ENCODE assay signal across 12 mouse cellular contexts in genomic region chr14:33797551-33798303, GRCm38 (mm10).
DNase-seq lines count a peak whose midpoint lies in the region; ATAC-seq and TF ChIP-seq lines count a peak whose summit lies in the region.
"Had no signal": no experiment of that assay in that cellular context is flagged by ENCODE, and none has a peak within 500 bp of the region (broad histone marks: within the 10 kb centered on the region; RNA-seq: fewer than 3 reads in every experiment).

No protein-coding gene starts in this region.

- TF ChIP-seq CTCF in brain, embryonic 14.5 days (IDR thresholded peaks at IDR 0.05; ENCODE audit: borderline replicate concordance, extremely low read depth, insufficient read depth, insufficient read length) = no peak

- DNase-seq in hindbrain, embryonic 11.5 days (ENCODE audit: low spot score) = peak; percentile 16
- DNase-seq in brain, embryonic 14.5 days (ENCODE audit: low read depth) = peak; percentile 71
- peak; percentile 31 for DNase-seq in mesoderm, embryonic 11.5 days (ENCODE audit: low read depth, low spot score)
- no peak for DNase-seq in kidney, postnatal 10 days
- no peak for DNase-seq in heart, postnatal 4 days
- DNase-seq: gastrocnemius, postnatal 14 days; kidney, adult 9 months; layer of hippocampus, postnatal 36 days had no signal

- H3K9ac ChIP-seq in hindbrain, embryonic 11.5 days (ENCODE audit: low read depth, low read length) = no peak overlapping the region
- no peak overlapping the region for H3K9ac ChIP-seq in hindbrain, embryonic 12.5 days
- H3K9ac ChIP-seq in forebrain, embryonic 16.5 days (replicated peaks; ENCODE audit: low read depth, low read length) = no peak overlapping the region
- no peak overlapping the region for H3K9ac ChIP-seq in kidney, embryonic 14.5 days (ENCODE audit: low read depth, low read length)
- H3K9ac ChIP-seq: heart, embryonic 15.5 days had no signal

- no peak overlapping the region for H3K27ac ChIP-seq in hindbrain, embryonic 11.5 days (ENCODE audit: low read depth, low read length)
- H3K27ac ChIP-seq in hindbrain, embryonic 12.5 days = no peak overlapping the region
- H3K27ac ChIP-seq in forebrain, embryonic 16.5 days (ENCODE audit: low read length) = no peak overlapping the region
- no peak overlapping the region; the same call in 1 of the 2 replicates for H3K27ac ChIP-seq in kidney, embryonic 14.5 days (ENCODE audit: low read depth, low read length)
- H3K27ac ChIP-seq: heart, embryonic 15.5 days had no signal

- 71% methylated on average over 15 of the region's 15 CpGs for WGBS in hindbrain, embryonic 11.5 days
- 63% methylated on average over 15 of the region's 15 CpGs for WGBS in hindbrain, embryonic 12.5 days
- 35% methylated on average over 15 of the region's 15 CpGs for WGBS in forebrain, embryonic 16.5 days
- 73% methylated on average over 15 of the region's 15 CpGs for whole genome bisulfite sequencing in kidney, embryonic 14.5 days

- H3K9me3 ChIP-seq in hindbrain, embryonic 11.5 days (ENCODE audit: control insufficient read depth, low read length) = no peaks in the 10 kb centered on the region
- H3K9me3 ChIP-seq in hindbrain, embryonic 12.5 days (replicated peaks) = no peaks in the 10 kb centered on the region
- H3K9me3 ChIP-seq in forebrain, embryonic 16.5 days (ENCODE audit: control insufficient read depth, low read length) = no peaks in the 10 kb centered on the region
- no peaks in the 10 kb centered on the region for H3K9me3 ChIP-seq in kidney, embryonic 14.5 days (ENCODE audit: control insufficient read depth, low read length)
- H3K9me3 ChIP-seq: heart, embryonic 15.5 days had no signal

- H3K4me1 ChIP-seq in hindbrain, embryonic 11.5 days (replicated peaks; ENCODE audit: control insufficient read depth, insufficient read depth, low read length) = no peaks in the 10 kb centered on the region
- 0 out of 2 replicates have a peak, but pooled peaks cover 2% of the 10 kb centered on the region for H3K4me1 ChIP-seq in hindbrain, embryonic 12.5 days
- peaks cover 2% of the 10 kb centered on the region; the same call in 1 of the 2 replicates for H3K4me1 ChIP-seq in forebrain, embryonic 16.5 days (replicated peaks; ENCODE audit: control insufficient read depth, insufficient read depth, low read length)
- no peaks in the 10 kb centered on the region for H3K4me1 ChIP-seq in kidney, embryonic 14.5 days (ENCODE audit: control insufficient read depth, insufficient read depth, low read length)
- H3K4me1 ChIP-seq: heart, embryonic 15.5 days had no signal

- ATAC-seq in hindbrain, embryonic 11.5 days (ENCODE audit: low FRiP score) = no peak
- no peak for ATAC-seq in hindbrain, embryonic 12.5 days (ENCODE audit: low FRiP score)
- peak; percentile 86 for ATAC-seq in forebrain, embryonic 16.5 days
- no peak for ATAC-seq in kidney, embryonic 14.5 days (ENCODE audit: low FRiP score, low TSS enrichment)

- no peak overlapping the region for H3K4me2 ChIP-seq in hindbrain, embryonic 11.5 days (replicated peaks; ENCODE audit: low read depth, low read length)
- no peak overlapping the region for H3K4me2 ChIP-seq in hindbrain, embryonic 12.5 days (replicated peaks)
- no peak overlapping the region for H3K4me2 ChIP-seq in forebrain, embryonic 16.5 days (ENCODE audit: low read length)
- H3K4me2 ChIP-seq in kidney, embryonic 14.5 days (replicated peaks; ENCODE audit: low read depth, low read length) = no peak overlapping the region
- H3K4me2 ChIP-seq: heart, embryonic 15.5 days had no signal

- no peak overlapping the region for H3K4me3 ChIP-seq in hindbrain, embryonic 11.5 days (ENCODE audit: low read depth, low read length)
- no peak overlapping the region for H3K4me3 ChIP-seq in hindbrain, embryonic 12.5 days
- H3K4me3 ChIP-seq in forebrain, embryonic 16.5 days (replicated peaks; ENCODE audit: low read length) = no peak overlapping the region
- H3K4me3 ChIP-seq in kidney, embryonic 14.5 days (ENCODE audit: low read length) = no peak overlapping the region
- H3K4me3 ChIP-seq: heart, embryonic 15.5 days had no signal

- no peaks in the 10 kb centered on the region for H3K27me3 ChIP-seq in hindbrain, embryonic 11.5 days (ENCODE audit: control insufficient read depth, insufficient read depth, low read length)
- no peaks in the 10 kb centered on the region for H3K27me3 ChIP-seq in hindbrain, embryonic 12.5 days
- H3K27me3 ChIP-seq in forebrain, embryonic 16.5 days (replicated peaks; ENCODE audit: control insufficient read depth, insufficient read depth, low read length) = no peaks in the 10 kb centered on the region
- no peaks in the 10 kb centered on the region for H3K27me3 ChIP-seq in kidney, embryonic 14.5 days (ENCODE audit: control insufficient read depth, insufficient read depth, low read length)

- no peak for TF ChIP-seq POLR2A in brain, embryonic 14.5 days (IDR thresholded peaks at IDR 0.05; ENCODE audit: borderline replicate concordance, extremely low read depth, insufficient read depth, insufficient read length, poor library complexity, severe bottlenecking)

- no peaks in the 10 kb centered on the region for H3K36me3 ChIP-seq in hindbrain, embryonic 11.5 days (ENCODE audit: control insufficient read depth, insufficient read depth, low read length)
- no peaks in the 10 kb centered on the region for H3K36me3 ChIP-seq in hindbrain, embryonic 12.5 days
- H3K36me3 ChIP-seq in forebrain, embryonic 16.5 days (ENCODE audit: control insufficient read depth, insufficient read depth) = no peaks in the 10 kb centered on the region
- no peaks in the 10 kb centered on the region for H3K36me3 ChIP-seq in kidney, embryonic 14.5 days (ENCODE audit: control insufficient read depth, insufficient read depth, low read length)
- H3K36me3 ChIP-seq: heart, embryonic 15.5 days had no signal

Comparison
In these comparisons a context has a peak if more than half of its experiments do, and no peak if none do; other contexts are left out.
1. DNase-seq: peak in hindbrain, embryonic 11.5 days (single experiment), brain, embryonic 14.5 days (single experiment) and mesoderm, embryonic 11.5 days (single experiment); none in kidney, postnatal 10 days (single experiment) and heart, postnatal 4 days (single experiment).